Mouse (Mus musculus): ENCODE measurements at regions not wholly inside any gene's neighbourhood (a gene's known extent, or its start where the extent isn't known, plus 50 kb on each side); places are given as distances from the start of the nearest gene placed in this dataset.

- TF ChIP-seq MYC (IDR thresholded peaks at IDR 0.05; ENCODE audit: low read depth, low read length), result no peak
- TF ChIP-seq MAX (IDR thresholded peaks at IDR 0.05; ENCODE audit: low read length), result no peak
- no peak for TF ChIP-seq ELF1 (IDR thresholded peaks at IDR 0.05; ENCODE audit: low read depth, low read length)
- no peak for TF ChIP-seq GABPA (IDR thresholded peaks at IDR 0.05; ENCODE audit: insufficient replicate concordance, low read depth, low read length)
- no peak for TF ChIP-seq POLR2A (IDR thresholded peaks at IDR 0.05; ENCODE audit: low read depth, low read length)
- no peak for TF ChIP-seq CTCF (conservative IDR thresholded peaks at IDR 0.05 in 1 of 2, IDR thresholded peaks at IDR 0.05 in 1 of 2; ENCODE audit: low read depth in 2 of 2, low read length in 2 of 2)
Measured at GRCm38 (mm10) chr13:110854213-110854612, 400.6 kb upstream of the Actbl2 start.

Data from CH12.LX (cell line).